Mouse (Mus musculus) layer of hippocampus, adult 18-20 months (tissue): ENCODE data around the gene Btbd9. TPM values are rescaled to one million over a fixed set of nuclear protein-coding genes. Genes with fewer than 3 reads are reported as not detected.

Experiments used
- DNase-seq, 2 experiments: peaks; one replicate each; pipeline ENCODE4 v3.0.0; 2022; ENCODE audit warnings: low spot score in 2 of 2
- total RNA-seq, 2 experiments: library from RNA; stranded (reverse); gene quantifications; 2 replicates each; pipeline ENCODE4 v1.2.3; 2021

The Btbd9 gene
- total RNA-seq, 2 experiments from 2014 or later = 153 to 166 TPM

DNA sequence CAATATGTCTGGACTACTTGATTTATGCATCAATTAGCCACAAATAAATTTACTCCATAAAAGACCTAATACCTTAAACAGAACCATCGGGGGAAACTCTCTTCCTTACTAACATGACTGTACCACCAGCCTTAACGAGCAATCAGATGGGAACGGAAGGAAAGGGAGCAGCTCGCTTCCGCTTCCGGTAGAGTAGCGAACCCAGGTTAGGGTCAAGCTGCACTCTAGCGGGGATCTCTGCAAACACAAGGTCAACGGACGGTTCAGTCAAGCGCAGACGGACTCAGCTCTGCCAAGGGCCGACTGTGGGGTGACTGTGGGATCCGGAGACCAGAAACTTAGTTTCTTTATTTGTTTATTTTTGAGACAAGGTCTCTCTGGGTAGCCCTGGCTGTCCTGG, 25.9 kb upstream of the Btbd9 start:
- no peak for DNase-seq

DNA sequence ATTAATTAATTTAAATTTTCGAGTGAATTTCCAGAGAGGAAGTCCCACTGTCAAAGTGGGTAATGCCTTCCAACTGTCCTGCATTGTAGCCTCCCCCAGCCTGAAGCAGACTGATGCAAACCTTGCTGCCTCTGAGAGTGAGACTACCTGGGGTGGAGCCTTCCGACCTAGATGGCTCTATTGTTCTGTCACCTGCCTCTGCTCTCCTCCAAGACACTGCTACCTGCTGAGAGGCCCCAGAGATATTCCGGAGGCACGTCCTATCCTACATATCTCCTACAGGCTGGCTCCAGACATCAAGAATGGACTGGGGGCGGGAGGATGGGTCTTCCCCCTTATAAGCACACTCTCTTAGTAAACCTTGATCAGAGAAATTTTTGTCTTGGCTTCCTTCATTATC, 22.0 kb upstream of the Btbd9 start:
- DNase-seq = no peak

DNA sequence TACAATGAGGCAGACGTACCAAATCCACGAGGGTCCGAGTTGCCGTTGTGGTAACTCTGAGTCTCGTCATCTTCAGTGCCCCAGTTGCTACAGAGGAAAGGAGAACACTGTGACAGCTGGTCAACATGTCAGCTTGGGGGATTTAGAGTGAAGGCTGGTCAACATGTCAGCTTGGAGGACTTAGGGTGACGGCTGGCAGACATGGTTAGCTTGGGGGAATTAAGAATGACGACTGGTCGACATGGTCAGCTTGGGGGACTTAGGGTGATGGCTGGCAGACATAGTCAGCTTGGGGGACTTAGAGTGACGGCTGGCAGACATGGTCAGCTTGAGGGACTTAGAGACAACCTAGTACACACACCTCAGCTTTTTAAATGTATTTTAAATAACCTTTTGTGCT, 21.5 kb upstream of the Btbd9 start:
- no peak for DNase-seq

DNA sequence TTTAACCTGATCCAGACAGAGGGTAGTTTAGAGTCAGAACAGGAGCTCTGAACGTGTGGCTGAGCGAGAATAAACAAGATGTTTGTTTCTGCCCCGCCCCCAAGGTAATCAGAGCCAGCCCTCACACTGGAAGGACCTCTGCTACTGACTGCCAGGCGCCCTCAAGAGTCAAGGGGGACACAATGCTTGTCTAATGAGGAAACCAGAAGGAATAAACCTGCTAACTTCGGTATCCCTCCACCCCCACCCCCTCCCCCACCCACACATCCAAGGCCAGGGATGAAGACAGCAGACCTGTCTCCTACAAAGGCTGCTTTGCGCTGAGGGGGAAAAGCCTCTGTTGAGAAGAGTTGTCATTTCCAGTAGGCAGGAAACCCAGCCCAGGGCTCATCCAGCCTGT, 18.6 kb upstream of the Btbd9 start:
- DNase-seq = no peak

DNA sequence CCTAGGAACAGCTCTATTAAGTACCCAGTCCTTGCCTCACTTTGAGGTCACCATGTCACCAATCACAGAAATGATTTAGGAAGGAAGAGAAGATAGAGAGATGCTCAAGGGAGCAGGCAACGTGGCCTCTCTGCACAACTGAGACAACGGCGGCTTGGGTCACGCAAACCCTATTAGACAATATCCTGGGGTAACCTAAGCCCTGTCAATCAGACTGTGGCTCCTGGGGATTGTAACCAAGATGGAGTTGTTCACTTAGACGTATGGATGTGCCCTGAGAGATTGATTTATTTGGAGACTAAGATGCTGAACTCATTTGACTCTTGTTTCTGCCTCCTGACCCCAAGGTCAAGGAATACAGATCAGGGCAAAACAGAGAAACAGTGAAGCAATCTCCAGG, 18.1 kb upstream of the Btbd9 start:
- no peak for DNase-seq

DNA sequence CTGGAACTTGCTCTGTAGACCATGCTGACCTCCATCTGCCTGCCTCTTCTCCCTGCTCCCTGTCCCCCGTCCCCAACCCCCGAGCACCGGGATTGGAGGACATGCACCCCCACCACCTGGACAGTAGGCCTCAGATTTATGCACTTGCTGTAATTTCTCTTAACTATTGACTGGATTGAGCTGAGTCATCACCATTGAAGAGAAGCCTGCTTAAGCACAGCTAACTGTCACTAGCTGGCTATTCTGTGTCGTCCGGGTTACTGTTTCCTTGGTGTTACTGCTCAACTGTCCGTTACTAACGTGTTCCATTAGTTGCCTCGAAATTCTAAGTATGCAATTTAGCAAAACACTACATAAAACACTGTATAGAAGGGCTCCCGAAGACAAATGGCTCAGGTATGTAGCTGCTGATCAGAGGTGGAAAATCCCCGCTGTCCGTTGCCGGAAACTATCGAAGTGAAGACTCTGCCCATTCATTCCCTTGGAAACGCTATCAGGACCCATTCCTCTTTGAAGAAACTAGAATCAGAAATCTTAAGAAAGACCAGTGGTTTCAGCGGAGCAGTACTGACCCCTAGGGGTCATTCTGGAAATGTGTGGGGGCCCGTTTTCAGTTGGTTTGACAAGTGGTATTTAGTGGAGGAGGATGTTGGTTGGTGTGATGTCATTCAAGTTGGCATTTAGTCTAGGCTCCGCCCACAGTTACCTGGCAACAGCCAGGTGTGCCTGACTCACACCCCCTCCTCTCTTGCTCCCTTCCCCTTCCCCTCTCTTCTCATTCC, 14.3 kb upstream of the Btbd9 start:
- peak; percentile 64 to 86 for DNase-seq

DNA sequence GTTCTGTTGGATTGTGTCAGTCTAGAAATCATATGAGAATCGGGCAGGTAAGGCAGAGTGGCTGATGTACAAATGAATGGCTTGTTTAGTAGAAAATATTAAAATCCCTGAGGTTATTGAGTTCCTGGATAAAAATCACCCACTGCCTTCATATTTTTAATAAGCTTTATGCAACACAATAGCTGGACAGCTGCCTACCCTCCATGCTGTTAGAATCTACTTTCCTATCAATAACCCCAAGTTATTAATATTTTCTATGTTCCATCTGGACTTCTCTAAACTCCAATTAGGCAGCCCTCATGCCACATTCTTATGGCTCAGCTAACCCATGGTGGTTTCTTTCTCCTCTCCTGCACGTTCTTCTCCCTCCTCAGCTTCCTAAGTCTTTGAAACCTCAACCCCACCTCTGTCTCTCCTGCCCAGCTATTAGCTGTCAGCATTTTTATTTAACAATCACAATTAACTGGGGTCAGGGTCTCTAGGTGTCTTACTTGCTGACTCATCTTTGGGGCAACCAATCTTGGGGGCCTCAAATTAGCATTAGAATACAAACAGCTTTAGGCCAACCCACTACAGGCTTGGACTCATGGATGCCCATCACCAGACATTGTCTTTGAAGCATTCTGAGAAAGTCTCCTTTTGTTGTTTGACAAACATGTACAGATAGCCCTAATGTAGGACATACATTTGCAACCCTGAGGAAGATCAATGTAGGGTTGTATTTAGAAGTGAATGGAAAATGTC, 7.1 kb upstream of the Btbd9 start:
- DNase-seq = peak in 1 of 2 experiments; percentile 77

DNA sequence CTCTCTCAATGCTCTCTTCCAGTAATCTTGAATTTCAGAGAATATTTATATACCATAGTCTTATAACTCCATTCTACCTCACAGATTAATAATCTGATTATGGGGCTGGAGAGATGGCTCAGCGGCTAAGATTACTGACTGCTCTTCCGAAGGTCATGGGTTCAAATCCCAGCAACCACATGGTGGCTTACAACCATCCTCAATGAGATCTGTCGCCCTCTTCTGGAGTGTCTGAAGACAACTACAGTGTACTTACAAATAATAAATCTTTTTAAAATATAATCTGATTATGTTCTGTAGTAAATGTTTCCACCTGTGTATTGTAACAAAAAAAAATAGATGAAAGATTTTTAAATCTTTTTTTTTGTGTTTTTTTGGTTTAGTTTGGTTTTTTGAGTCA, 6.0 kb upstream of the Btbd9 start:
- DNase-seq = no peak

DNA sequence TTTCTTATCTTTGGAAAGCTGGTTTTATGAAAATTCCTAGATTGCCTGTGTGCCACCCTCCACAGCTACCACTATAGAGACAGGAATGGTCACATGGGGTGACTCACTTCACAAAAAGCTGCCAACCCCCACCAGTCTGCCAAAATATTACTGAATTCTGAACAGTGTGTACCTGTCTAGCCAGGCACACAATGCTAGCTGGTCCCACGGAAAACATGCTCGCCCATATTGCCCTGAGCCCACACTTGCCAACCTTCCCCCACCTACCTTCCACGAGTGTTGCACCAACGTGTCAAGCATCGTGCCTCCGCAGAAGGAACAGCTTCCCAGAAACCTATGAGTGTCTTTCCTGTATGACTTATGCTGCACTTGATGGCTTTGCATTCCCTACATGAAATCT, 4.9 kb upstream of the Btbd9 start:
- DNase-seq = peak; percentile 88 to 97

DNA sequence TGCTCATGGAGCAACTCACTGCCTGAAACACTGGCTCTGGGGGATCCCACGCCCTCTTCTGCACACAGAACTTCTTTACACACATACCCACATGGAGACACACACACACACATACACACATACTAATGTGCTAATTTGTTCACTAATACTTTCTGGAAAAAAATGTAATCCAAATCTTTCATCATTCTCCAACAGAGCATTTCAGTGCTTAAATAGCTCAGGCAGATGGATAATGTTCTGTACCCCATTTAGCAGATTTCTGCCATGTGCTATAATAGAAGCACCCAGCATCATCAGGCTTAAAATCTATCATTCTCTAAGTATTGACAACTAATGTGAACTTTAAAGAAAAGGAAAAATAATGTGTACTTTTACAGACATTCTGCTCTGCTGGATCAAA, 4.5 kb upstream of the Btbd9 start:
- peak; percentile 42 to 88 for DNase-seq

DNA sequence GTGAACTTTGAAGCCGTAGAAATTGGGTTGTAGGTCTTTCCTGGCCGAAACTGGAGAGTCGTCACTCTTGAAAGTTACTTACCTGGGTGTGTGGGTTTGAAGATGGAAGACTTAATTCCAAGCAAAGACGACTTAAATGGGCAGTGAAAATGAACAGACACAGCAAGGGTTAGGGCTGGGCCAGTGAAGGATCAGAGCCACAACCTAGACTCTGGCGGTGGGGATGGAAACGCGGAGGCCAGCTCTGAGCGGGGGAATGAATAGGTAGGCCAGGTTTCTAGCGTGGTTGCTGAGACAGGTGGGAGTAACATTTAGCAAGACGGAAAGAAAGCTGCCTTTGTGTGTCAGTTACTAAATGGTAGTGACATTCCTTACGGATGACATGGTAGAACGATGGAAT, 658 bp upstream of the Btbd9 start:
- no peak for DNase-seq

DNA sequence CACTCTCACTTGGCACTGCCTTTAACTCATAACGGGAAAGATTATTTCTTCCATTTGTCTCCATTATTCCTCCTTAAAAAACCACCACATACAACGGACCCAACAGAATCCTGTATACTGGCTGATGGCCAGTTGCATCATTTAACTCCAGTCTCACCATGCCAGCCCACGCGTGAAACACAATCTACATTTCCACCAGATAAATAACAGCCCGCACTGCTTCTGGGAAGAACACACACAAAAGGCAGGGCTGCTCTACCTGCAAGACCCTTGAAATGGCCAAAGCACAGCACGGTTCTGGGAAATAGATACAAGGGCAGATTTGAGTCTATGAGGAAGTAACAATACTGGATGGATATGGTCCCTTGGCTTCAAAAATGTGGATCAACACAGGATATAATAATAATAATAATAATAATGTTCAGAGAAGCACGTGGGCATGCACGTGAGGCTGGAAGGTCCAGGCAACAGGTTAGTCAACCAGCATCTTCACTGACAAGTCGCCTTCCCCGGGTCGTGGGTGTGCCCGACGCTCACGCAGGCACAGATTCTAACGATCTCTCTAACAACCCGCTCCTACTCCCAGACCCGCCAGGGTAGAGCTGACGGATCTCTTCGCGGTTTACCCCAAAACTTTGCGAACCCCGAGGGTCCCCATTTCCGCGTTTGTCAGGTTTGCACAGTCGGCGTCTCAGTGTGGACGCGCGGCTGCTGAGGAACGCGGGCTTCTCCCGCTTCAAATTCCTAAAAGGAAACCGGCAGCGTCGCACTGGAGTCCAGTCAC, 975 bp downstream of the Btbd9 start:
- peak; percentile 60 to 73 for DNase-seq

DNA sequence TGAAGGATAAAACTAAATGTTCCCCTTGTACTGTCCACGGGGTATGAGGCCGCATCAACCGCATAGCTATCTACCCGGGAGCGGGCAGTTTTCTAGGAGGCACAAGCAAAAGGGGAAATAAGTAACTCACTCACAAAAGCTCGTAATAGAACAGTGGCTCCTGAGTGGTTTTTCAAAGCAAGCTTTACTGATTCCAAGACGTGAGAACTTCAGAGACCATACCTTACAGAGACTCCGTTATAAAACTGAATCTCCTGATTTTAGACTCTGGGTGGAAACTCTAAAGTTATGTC, 1.6 kb downstream of the Btbd9 start:
- peak in 1 of 2 experiments; percentile 29 for DNase-seq

DNA sequence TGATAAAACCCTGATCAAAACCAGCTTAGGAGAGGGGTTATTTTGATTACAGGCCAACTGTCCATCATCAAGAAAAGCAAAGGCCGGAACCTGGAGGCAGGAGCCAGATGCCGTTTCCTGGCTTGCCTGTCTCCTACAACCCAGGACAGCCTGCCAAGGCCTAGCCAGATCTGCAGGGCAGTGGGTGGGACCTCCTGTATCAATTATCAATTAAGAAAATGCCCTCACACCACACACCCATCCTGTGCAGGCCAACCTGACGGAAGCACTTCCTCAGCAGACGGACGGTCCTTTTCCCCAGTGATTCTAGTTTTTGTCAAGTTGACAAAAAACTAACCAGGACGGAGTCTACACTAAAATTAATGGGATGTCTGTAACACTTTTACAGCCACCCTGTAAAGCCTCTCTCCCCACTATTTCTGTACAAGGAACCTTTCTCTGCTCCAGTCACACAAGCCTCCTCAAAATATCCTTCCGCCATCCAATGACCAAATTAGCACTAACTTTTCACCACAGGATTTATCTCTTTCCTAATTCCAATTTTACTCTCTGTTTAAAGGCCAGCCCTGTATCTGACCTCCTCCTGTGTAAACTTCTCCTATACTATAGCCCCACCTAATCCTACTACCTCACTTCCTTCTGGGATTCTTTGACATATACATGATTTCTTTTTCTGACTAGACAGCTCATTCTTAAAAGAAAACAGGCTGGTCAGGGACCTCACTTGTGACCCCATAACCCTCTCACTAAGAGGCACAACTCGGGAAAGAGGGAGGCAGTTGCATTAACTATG, 2.1 kb downstream of the Btbd9 start:
- DNase-seq = peak in 1 of 2 experiments; percentile 29

DNA sequence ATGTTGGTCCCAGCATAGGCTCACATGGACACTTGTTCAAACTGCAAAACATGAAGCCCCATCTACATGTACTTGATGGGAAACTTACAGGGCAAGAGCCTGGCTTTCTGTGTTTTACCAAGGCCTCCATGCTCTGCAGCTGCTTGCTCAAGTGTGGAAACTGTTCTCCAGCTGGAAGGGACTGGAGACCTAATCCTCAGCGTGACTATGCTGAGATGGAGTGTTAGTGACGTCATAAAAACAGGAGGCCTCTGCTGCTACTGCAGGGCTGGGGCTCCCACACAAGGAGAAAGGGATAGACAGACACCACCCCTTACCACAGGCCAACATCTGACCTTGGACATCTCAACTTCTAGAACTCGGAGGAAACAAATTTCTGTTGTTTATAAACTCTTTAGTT, 5.3 kb downstream of the Btbd9 start:
- no peak for DNase-seq

DNA sequence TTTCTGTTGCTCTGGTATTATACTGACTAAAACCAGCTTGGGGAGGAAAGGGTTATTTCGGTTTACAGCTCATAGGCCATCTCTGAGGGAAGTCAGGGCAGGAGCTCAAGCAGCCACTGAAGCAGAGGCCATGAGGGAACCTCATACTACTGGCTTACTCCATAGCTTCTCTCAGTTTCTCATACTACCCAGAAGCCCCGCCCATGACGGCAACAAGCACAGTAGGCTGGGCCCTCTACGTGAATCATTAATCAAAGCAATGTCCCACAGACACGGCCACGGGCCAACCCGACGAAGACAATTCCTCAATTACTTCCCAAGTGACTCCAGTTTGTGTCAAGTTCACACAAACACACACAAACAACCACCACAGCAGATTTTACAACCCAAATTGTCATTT, 6.1 kb downstream of the Btbd9 start:
- DNase-seq = no peak

DNA sequence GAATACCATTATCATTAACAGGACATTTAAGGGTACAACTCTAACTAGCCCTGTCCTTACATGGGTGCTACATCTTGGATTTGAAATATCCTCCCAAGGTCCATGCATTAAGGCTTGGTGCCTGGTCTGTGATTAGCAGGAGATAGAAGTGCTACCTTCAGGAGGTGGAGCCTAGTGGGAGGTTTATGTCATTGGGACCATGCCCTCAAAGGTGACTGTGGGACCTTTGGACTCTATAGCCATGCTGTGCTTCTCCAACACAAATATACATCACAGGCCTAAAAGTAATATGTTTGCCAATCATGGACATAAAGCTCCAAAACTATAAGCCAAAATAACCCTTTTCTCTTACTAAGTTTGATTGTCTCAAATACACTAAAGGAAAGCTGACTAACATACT, 7.8 kb downstream of the Btbd9 start:
- DNase-seq = no peak

DNA sequence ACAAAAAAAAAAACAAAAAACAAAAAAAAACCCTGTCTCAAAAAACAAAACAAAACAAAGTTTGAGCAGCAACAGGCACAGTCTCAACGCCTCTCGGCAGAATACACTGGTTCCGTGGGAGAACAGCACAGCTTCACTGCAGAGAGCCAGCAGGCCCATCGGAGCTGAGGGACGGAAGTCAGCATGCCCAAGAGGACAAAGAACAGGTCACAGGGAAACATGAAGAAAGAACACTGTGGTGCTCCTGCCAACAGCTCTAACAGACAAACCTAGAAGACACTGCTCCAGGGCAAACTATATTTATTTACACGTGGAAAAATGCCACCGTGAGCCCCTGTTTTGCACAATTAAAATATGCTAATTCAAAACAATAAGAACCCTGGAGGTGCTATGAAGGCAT, 11.3 kb downstream of the Btbd9 start:
- no peak for DNase-seq

DNA sequence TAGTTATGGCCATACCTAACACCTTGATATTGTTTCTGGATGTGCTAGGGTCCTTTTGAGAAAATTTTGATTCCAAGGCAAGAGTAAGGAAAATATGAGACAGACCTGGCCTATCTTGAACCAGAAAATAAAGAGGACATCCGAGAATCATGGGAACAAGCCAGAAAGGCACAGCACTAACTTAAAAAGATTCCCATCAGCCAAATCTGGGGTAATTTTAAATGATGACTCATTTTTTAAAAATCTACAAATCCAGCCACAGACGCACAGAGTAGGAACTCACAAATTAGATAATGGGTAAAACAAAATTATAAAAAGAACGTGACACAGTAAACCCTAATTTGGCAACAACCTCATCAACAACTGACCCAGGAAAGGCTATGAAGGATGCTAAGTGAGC, 11.9 kb downstream of the Btbd9 start:
- no peak for DNase-seq

DNA sequence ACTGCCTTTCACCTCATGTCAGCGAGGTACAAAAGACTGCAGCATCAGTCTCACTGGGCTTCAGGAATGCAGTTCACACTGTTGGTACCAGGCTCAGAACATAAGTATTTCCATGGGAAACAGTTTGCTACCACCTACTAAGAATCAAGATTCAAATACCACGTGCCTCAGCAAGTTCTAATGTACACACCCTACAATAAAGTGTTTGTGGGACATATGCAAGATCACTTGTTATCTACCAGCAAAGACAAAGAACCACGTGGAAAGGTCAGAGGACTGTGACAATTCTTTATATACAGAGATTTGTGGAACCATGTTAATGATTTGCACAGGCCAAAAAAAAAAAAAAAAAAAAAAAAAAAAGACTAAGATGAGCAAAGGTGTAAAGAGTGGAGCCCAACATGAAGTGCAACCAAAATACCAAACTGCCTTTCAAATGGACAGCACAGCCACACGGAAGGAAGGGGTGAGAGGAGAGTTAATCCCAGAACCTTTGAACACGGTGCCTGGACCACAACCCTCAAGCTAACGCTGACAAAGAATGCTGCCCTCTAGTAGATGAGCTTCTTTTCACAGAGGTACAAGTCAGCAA, 12.7 kb downstream of the Btbd9 start:
- no peak for DNase-seq

DNA sequence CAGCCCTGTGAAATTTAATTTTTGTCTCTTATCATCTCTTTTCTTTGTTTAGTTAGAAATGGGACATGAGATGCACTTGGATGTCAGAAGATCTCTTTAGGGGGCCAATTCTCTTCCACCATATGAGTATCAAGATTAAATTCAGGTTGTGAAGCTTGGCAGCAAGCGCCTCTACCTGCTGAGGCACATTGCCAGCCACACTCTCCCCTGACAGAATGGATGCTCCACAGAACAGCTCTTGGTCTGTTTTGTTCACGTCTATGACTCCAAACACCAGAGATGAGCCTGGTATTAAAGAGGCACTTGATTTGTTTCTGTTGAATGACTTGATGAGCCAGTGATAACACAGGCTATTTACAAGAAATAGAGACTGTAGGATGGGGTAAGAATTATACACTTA, 13.5 kb downstream of the Btbd9 start:
- no peak for DNase-seq
